Mouse (Mus musculus): ENCODE data around the gene Miga1.
A peak's percentile ranks its signal among the peaks of the same experiment; 100 is the strongest.

GRCm38 (mm10) chr3:152376063-152376462, 35.9 kb upstream of the Miga1 start:
- TF ChIP-seq POLR2A (IDR thresholded peaks at IDR 0.05; ENCODE audit: low read depth, low read length) (no peak), ZKSCAN1 (IDR thresholded peaks at IDR 0.05; ENCODE audit: borderline replicate concordance, low read depth, low read length) (no peak), USF2 (conservative IDR thresholded peaks at IDR 0.05; ENCODE audit: low read depth, low read length) (no peak), CTCF (conservative IDR thresholded peaks at IDR 0.05 in 1 of 2, IDR thresholded peaks at IDR 0.05 in 1 of 2; ENCODE audit: low read depth in 2 of 2, low read length in 2 of 2) (no peak), CHD2 (IDR thresholded peaks at IDR 0.05; ENCODE audit: low read length) (no peak), BHLHE40 (IDR thresholded peaks at IDR 0.05; ENCODE audit: low read depth, low read length) (peak; percentile 95), MXI1 (IDR thresholded peaks at IDR 0.05; ENCODE audit: low read depth, low read length) (peak; percentile 41; the same call in 1 of the 2 replicates), HCFC1 (IDR thresholded peaks at IDR 0.05; ENCODE audit: low read depth, low read length) (no peak), IRF4 (IDR thresholded peaks at IDR 0.05; ENCODE audit: low read depth, low read length) (peak; percentile 68)
